Mouse (Mus musculus): ENCODE measurements around the gene Zbtb32.

GRCm38 (mm10) chr7:30559443-30559954 lies 39.2 kb downstream of the Zbtb32 start, which contains the start of gene Lin37:
- TF ChIP-seq CTCF (IDR thresholded peaks at IDR 0.05; ENCODE audit: low read depth, low read length) (no peak), POLR2A (IDR thresholded peaks at IDR 0.05; ENCODE audit: insufficient read depth, low read length) (peak; percentile 27), EP300 (IDR thresholded peaks at IDR 0.05; ENCODE audit: insufficient read depth, low read depth, low read length) (no peak)

Data from ES-Bruce4 (cell line).